Mouse (Mus musculus) lung, postnatal 0 days (tissue): ENCODE results near the gene Zranb3.

Experiments used
- CTCF ChIP-seq: IDR thresholded peaks from 2 replicates; pipeline ENCODE4 v1.5.1; 2016; ENCODE audit warnings: antibody characterized with exemption, mild to moderate bottlenecking
- EP300 ChIP-seq: IDR thresholded peaks from 2 replicates; pipeline ENCODE4 v1.6.1; 2016; ENCODE audit warnings: antibody characterized with exemption, mild to moderate bottlenecking, control low read depth

- no peak for TF ChIP-seq CTCF
- no peak for TF ChIP-seq EP300
These were observed 187.5 kb downstream of the Zranb3 start for GRCm38 (mm10) chr1:127915316-127915715.
